Mouse (Mus musculus) thymus, adult 2 months (tissue): ENCODE results near the gene Iqch. TPM values are rescaled to one million over a fixed set of nuclear protein-coding genes. Genes with fewer than 3 reads are reported as not detected.
A peak's percentile ranks its signal among the peaks of the same experiment; 100 is the strongest.

ENCODE experiments used
- DNase-seq: peaks from one replicate; pipeline ENCODE4 v3.0.0; 2021
- H3K27ac ChIP-seq: fragments of 200-500 bp; 2 replicates; pipeline ENCODE4 v1.5.1; 2012; ENCODE audit warnings: low read length, control low read depth; ENCODE audit not compliant: control insufficient read depth, insufficient read depth
- H3K27me3 ChIP-seq: fragments of 200-500 bp; 2 replicates; pipeline ENCODE4 v1.6.1; 2012; ENCODE audit warnings: mild to moderate bottlenecking, low read length, moderate library complexity, mixed read lengths; ENCODE audit not compliant: control insufficient read depth, insufficient read depth
- H3K36me3 ChIP-seq: fragments of 200-500 bp; 2 replicates; pipeline ENCODE4 v1.6.1; 2012; ENCODE audit warnings: mild to moderate bottlenecking, low read length, moderate library complexity; ENCODE audit not compliant: control insufficient read depth, insufficient read depth
- H3K4me1 ChIP-seq: fragments of 200-500 bp; replicated peaks from 2 replicates; pipeline ENCODE4 v1.6.1; 2012; ENCODE audit warnings: low read length; ENCODE audit not compliant: control insufficient read depth, insufficient read depth
- H3K4me3 ChIP-seq: fragments of 200-500 bp; 2 replicates; pipeline ENCODE4 v1.5.1; 2012; ENCODE audit warnings: mild to moderate bottlenecking, low read length, control low read depth, moderate library complexity; ENCODE audit not compliant: control insufficient read depth, insufficient read depth
- CTCF ChIP-seq: fragments of 200-500 bp; IDR thresholded peaks from 2 replicates; pipeline ENCODE4 v1.5.1; 2012; ENCODE audit warnings: mild to moderate bottlenecking, control low read depth, low read length, moderate library complexity, borderline replicate concordance; ENCODE audit not compliant: control insufficient read depth, poor library complexity, insufficient read depth; ENCODE audit errors: extremely low read depth
- POLR2A ChIP-seq: fragments of 200-500 bp; IDR thresholded peaks from 2 replicates; pipeline ENCODE4 v1.6.1; 2012; ENCODE audit warnings: mild to moderate bottlenecking, low read length, control low read depth, moderate library complexity; ENCODE audit not compliant: control insufficient read depth, poor library complexity, insufficient read depth; ENCODE audit errors: extremely low read depth
- WGBS: fragments of 180-500 bp; shearing (Covaris S2); methylation state at CpG from one replicate; pipeline ENCODE4 v1.1.7; 2018; 5-methylcytosine and 5-hydroxymethylcytosine counted together
- polyA plus RNA-seq: library from polyadenylated mRNA; depleted of rRNA; stranded (reverse); fragments of >200 nt; gene quantifications from 2 replicates; pipeline ENCODE4 v1.2.3, GENCODE M21; 2012

Iqch gene
- polyA plus RNA-seq, 1 experiment: 0.16 TPM

- DNase-seq: no peak
- TF ChIP-seq POLR2A (no peak), CTCF (no peak)
- Histone ChIP-seq H3K4me1 (peaks cover 2% of the 10 kb centered on the region), H3K36me3 (no peaks in the 10 kb centered on the region), H3K27ac (no peak overlapping the region), H3K27me3 (no peaks in the 10 kb centered on the region), H3K4me3 (no peak overlapping the region)
- 86% methylated on average over 4 of the region's 4 CpGs for WGBS
Observed at GRCm38 (mm10) chr9:63537489-63537888, 64.8 kb downstream of the Iqch start.

- peaks cover 2% of the 10 kb centered on the region for H3K4me1 ChIP-seq
- no peak for DNase-seq
- H3K27ac ChIP-seq: no peak overlapping the region
- H3K4me3 ChIP-seq: no peak overlapping the region
- H3K27me3 ChIP-seq: no peaks in the 10 kb centered on the region
- 96% methylated on average over 6 of the region's 6 CpGs for WGBS
- TF ChIP-seq CTCF: no peak
- no peak for TF ChIP-seq POLR2A
- no peaks in the 10 kb centered on the region for H3K36me3 ChIP-seq
Observed at GRCm38 (mm10) chr9:63535042-63535441, 67.3 kb downstream of the Iqch start.

- Histone ChIP-seq H3K36me3 (no peaks in the 10 kb centered on the region), H3K27me3 (no peaks in the 10 kb centered on the region), H3K4me1 (no peaks in the 10 kb centered on the region), H3K4me3 (no peak overlapping the region), H3K27ac (no peak overlapping the region)
- DNase-seq: no peak
- TF ChIP-seq POLR2A: no peak
- TF ChIP-seq CTCF: no peak
- WGBS: 93% methylated on average over 7 of the region's 7 CpGs
Observed at GRCm38 (mm10) chr9:63534371-63534780, 67.9 kb downstream of the Iqch start.

- Histone ChIP-seq H3K4me1 (no peaks in the 10 kb centered on the region), H3K4me3 (no peak overlapping the region), H3K27ac (no peak overlapping the region), H3K36me3 (no peaks in the 10 kb centered on the region), H3K27me3 (no peaks in the 10 kb centered on the region)
- TF ChIP-seq CTCF (no peak), POLR2A (no peak)
- 81% methylated on average over 9 of the region's 9 CpGs for WGBS
- DNase-seq: no peak
Observed at GRCm38 (mm10) chr9:63532966-63533711, 69.2 kb downstream of the Iqch start.

- Histone ChIP-seq H3K36me3 (no peaks in the 10 kb centered on the region), H3K27ac (no peak overlapping the region), H3K4me3 (no peak overlapping the region), H3K27me3 (no peaks in the 10 kb centered on the region), H3K4me1 (peaks cover 6% of the 10 kb centered on the region)
- TF ChIP-seq CTCF: no peak
- no peak for TF ChIP-seq POLR2A
- no peak for DNase-seq
- 94% methylated on average over 2 of the region's 2 CpGs for WGBS
Observed at GRCm38 (mm10) chr9:63523937-63524253, 78.4 kb downstream of the Iqch start.

GRCm38 (mm10) chr9:63523251-63523936 lies 78.9 kb downstream of the Iqch start:
- Histone ChIP-seq H3K36me3 (no peaks in the 10 kb centered on the region), H3K27ac (no peak overlapping the region), H3K4me1 (peaks cover 6% of the 10 kb centered on the region), H3K4me3 (no peak overlapping the region), H3K27me3 (no peaks in the 10 kb centered on the region)
- no peak for TF ChIP-seq POLR2A
- TF ChIP-seq CTCF: no peak
- 96% methylated on average over 14 of the region's 14 CpGs for WGBS
- no peak for DNase-seq

- TF ChIP-seq CTCF (no peak), POLR2A (no peak)
- WGBS: 33% methylated on average over 5 of the region's 5 CpGs
- Histone ChIP-seq H3K36me3 (no peaks in the 10 kb centered on the region), H3K27me3 (no peaks in the 10 kb centered on the region), H3K4me1 (peaks cover 15% of the 10 kb centered on the region), H3K4me3 (no peak overlapping the region), H3K27ac (no peak overlapping the region)
- peak; percentile 39 for DNase-seq
Observed at GRCm38 (mm10) chr9:63512851-63513250, 89.4 kb downstream of the Iqch start.
